Mouse (Mus musculus) neural tube, embryonic 12.5 days (tissue): ENCODE results near the gene Sipa1l3. TPM values are rescaled to one million over a fixed set of nuclear protein-coding genes. Genes with fewer than 3 reads are reported as not detected.

ENCODE experiments used
- ATAC-seq: fragments of 200-750 bp; cut with Nextera tagmentation; 2 replicates; pipeline ENCODE4 v1.8.0; 2017; ENCODE audit warnings: low read depth, mild to moderate bottlenecking, moderate TSS enrichment, moderate library complexity; ENCODE audit not compliant: low FRiP score
- H3K27ac ChIP-seq: fragments of 300-500 bp; sonication (generic); 2 replicates; pipeline ENCODE4 v1.5.1; 2016
- H3K27me3 ChIP-seq: fragments of 300-500 bp; sonication (generic); replicated peaks from 2 replicates; pipeline ENCODE4 v1.6.1; 2016; ENCODE audit warnings: mild to moderate bottlenecking
- H3K36me3 ChIP-seq: fragments of 300-500 bp; sonication (generic); 2 replicates; pipeline ENCODE4 v1.6.1; 2016; ENCODE audit warnings: mild to moderate bottlenecking
- H3K4me1 ChIP-seq: fragments of 300-500 bp; sonication (generic); 2 replicates; pipeline ENCODE4 v1.6.1; 2016
- H3K4me2 ChIP-seq: fragments of 300-500 bp; sonication (generic); replicated peaks from 2 replicates; pipeline ENCODE4 v1.6.1; 2016; ENCODE audit warnings: mild to moderate bottlenecking
- H3K4me3 ChIP-seq: fragments of 300-500 bp; sonication (generic); 2 replicates; pipeline ENCODE4 v1.5.1; 2016
- H3K9ac ChIP-seq: fragments of 300-500 bp; sonication (generic); 2 replicates; pipeline ENCODE4 v1.6.1; 2016; ENCODE audit warnings: mild to moderate bottlenecking
- H3K9me3 ChIP-seq: fragments of 300-500 bp; sonication (generic); 2 replicates; pipeline ENCODE4 v1.6.1; 2016; ENCODE audit warnings: mild to moderate bottlenecking
- WGBS: fragments of 180-500 bp; shearing (Covaris S2); methylation state at CpG from one replicate; pipeline ENCODE4 v1.1.7; 2016; 5-methylcytosine and 5-hydroxymethylcytosine counted together
- polyA plus RNA-seq: library from polyadenylated mRNA; unstranded; fragments of >200 nt; fragmentation: Nextera tagmentation; extraction: Ambion mirVana; gene quantifications from 2 replicates; pipeline ENCODE4 v1.2.1, GENCODE M21; 2016

Sipa1l3 gene
- polyA plus RNA-seq, 1 experiment from 2014 or later, result 10.8 TPM

DNA sequence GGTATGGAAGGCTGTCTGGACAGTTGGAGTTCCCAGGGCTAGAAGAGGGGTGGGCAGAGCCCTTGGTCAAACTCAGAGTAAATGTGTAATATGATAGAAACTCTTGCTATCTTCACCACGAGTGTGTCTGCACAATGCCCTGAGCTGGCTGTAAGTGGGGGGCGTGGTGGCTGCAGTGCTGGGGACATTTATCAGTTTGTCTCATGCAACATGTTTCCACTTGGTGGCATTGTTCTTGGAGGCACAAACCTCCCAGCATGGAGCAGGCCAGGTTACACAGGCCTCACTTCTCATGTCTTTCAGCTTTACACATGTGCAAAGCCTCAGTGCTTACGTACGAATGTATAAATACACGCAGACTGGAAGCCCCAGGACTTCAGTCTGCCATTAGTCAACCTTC is 146.3 kb downstream of the Sipa1l3 start:
- Histone ChIP-seq H3K27ac (no peak overlapping the region), H3K9me3 (no peaks in the 10 kb centered on the region), H3K9ac (no peak overlapping the region), H3K4me2 (no peak overlapping the region), H3K27me3 (no peaks in the 10 kb centered on the region), H3K36me3 (peaks cover 15% of the 10 kb centered on the region), H3K4me3 (no peak overlapping the region), H3K4me1 (peaks cover 7% of the 10 kb centered on the region; the same call in 1 of the 2 replicates)
- no peak for ATAC-seq
- WGBS, result 89% methylated on average over 5 of the region's 5 CpGs

- H3K4me1 ChIP-seq, result peaks cover 7% of the 10 kb centered on the region; the same call in 1 of the 2 replicates
- ATAC-seq, result no peak
- no peak overlapping the region for H3K27ac ChIP-seq
- peaks cover 12% of the 10 kb centered on the region for H3K36me3 ChIP-seq
- H3K4me2 ChIP-seq, result no peak overlapping the region
- H3K9ac ChIP-seq, result no peak overlapping the region
- H3K9me3 ChIP-seq, result no peaks in the 10 kb centered on the region
- 78% methylated on average over 6 of the region's 6 CpGs for WGBS
- no peak overlapping the region for H3K4me3 ChIP-seq
- H3K27me3 ChIP-seq, result no peaks in the 10 kb centered on the region
Measured at GRCm38 (mm10) chr7:29370031-29370430, 148.4 kb downstream of the Sipa1l3 start.

- Histone ChIP-seq H3K9ac (peak overlapping the region; percentile 39; the same call in 1 of the 2 replicates), H3K27ac (peak overlapping the region; percentile 28; the same call in 1 of the 2 replicates), H3K9me3 (no peaks in the 10 kb centered on the region), H3K4me3 (no peak overlapping the region), H3K36me3 (peaks cover 12% of the 10 kb centered on the region), H3K4me2 (peak overlapping the region; percentile 14), H3K4me1 (peaks cover 7% of the 10 kb centered on the region; the same call in 1 of the 2 replicates), H3K27me3 (no peaks in the 10 kb centered on the region)
- 50% methylated on average over 5 of the region's 5 CpGs for WGBS
- no peak; the same call in 1 of the 2 replicates for ATAC-seq
Measured at GRCm38 (mm10) chr7:29368004-29368320, 150.5 kb downstream of the Sipa1l3 start.

GRCm38 (mm10) chr7:29367166-29368003 is 151.1 kb downstream of the Sipa1l3 start:
- H3K4me1 ChIP-seq, result peaks cover 7% of the 10 kb centered on the region; the same call in 1 of the 2 replicates
- 82% methylated on average over 13 of the region's 13 CpGs for WGBS
- H3K9me3 ChIP-seq, result no peaks in the 10 kb centered on the region
- ATAC-seq, result peak; percentile 86
- H3K27me3 ChIP-seq, result no peaks in the 10 kb centered on the region
- H3K27ac ChIP-seq, result peak overlapping the region; percentile 50; the same call in 1 of the 2 replicates
- no peak overlapping the region for H3K4me3 ChIP-seq
- 0 out of 2 replicates have a peak overlapping the region, but pooled peaks have one; percentile 5 for H3K9ac ChIP-seq
- H3K36me3 ChIP-seq, result peaks cover 12% of the 10 kb centered on the region
- H3K4me2 ChIP-seq, result no peak overlapping the region; the same call in 1 of the 2 replicates

GRCm38 (mm10) chr7:29364052-29364451 is 154.4 kb downstream of the Sipa1l3 start:
- no peak overlapping the region for H3K4me3 ChIP-seq
- peaks cover 9% of the 10 kb centered on the region for H3K36me3 ChIP-seq
- no peak overlapping the region for H3K4me2 ChIP-seq
- H3K27me3 ChIP-seq, result no peaks in the 10 kb centered on the region
- peak; percentile 35; the same call in 1 of the 2 replicates for ATAC-seq
- H3K27ac ChIP-seq, result no peak overlapping the region
- no peaks in the 10 kb centered on the region for H3K9me3 ChIP-seq
- 26% methylated on average over 4 of the region's 4 CpGs for WGBS
- peaks cover 7% of the 10 kb centered on the region; the same call in 1 of the 2 replicates for H3K4me1 ChIP-seq
- no peak overlapping the region for H3K9ac ChIP-seq

DNA sequence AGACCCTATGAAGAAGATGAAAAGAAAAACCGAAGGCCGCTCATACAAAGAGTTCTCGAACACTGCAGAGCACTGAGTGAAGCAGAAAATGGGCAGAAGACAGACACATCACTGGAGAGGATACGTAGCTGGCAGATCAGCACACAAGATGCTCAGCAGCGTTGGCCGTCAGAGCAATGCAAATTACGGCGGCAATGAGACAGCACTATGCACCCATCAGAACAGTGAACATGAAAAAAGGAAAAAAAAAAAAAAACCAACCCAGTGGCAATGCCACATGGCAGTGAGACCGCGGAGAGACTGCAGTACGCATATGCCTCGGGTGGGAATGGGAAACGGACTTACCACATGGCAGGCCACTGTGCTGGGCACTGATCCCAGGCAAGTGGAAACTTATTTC is 156.9 kb downstream of the Sipa1l3 start:
- WGBS, result 99% methylated on average over 13 of the region's 13 CpGs
- no peaks in the 10 kb centered on the region for H3K27me3 ChIP-seq
- H3K27ac ChIP-seq, result no peak overlapping the region
- H3K9ac ChIP-seq, result no peak overlapping the region
- H3K36me3 ChIP-seq, result peaks cover 16% of the 10 kb centered on the region
- no peak overlapping the region for H3K4me3 ChIP-seq
- H3K9me3 ChIP-seq, result no peaks in the 10 kb centered on the region
- H3K4me2 ChIP-seq, result no peak overlapping the region
- no peaks in the 10 kb centered on the region for H3K4me1 ChIP-seq
- no peak for ATAC-seq

- H3K4me1 ChIP-seq, result no peaks in the 10 kb centered on the region
- peaks cover 30% of the 10 kb centered on the region for H3K36me3 ChIP-seq
- no peak overlapping the region for H3K4me2 ChIP-seq
- H3K9me3 ChIP-seq, result no peaks in the 10 kb centered on the region
- no peaks in the 10 kb centered on the region for H3K27me3 ChIP-seq
- WGBS, result 93% methylated on average over 8 of the region's 8 CpGs
- H3K4me3 ChIP-seq, result no peak overlapping the region
- no peak overlapping the region for H3K27ac ChIP-seq
- H3K9ac ChIP-seq, result no peak overlapping the region
- no peak for ATAC-seq
Measured at GRCm38 (mm10) chr7:29355406-29355805, 163.0 kb downstream of the Sipa1l3 start.

- no peak overlapping the region for H3K4me3 ChIP-seq
- WGBS, result 87% methylated on average over 8 of the region's 8 CpGs
- H3K9me3 ChIP-seq, result no peaks in the 10 kb centered on the region
- H3K9ac ChIP-seq, result no peak overlapping the region
- no peak for ATAC-seq
- H3K27me3 ChIP-seq, result no peaks in the 10 kb centered on the region
- peaks cover 31% of the 10 kb centered on the region for H3K36me3 ChIP-seq
- H3K27ac ChIP-seq, result no peak overlapping the region
- H3K4me1 ChIP-seq, result no peaks in the 10 kb centered on the region
- no peak overlapping the region for H3K4me2 ChIP-seq
Measured at GRCm38 (mm10) chr7:29354161-29354560, 164.3 kb downstream of the Sipa1l3 start.

DNA sequence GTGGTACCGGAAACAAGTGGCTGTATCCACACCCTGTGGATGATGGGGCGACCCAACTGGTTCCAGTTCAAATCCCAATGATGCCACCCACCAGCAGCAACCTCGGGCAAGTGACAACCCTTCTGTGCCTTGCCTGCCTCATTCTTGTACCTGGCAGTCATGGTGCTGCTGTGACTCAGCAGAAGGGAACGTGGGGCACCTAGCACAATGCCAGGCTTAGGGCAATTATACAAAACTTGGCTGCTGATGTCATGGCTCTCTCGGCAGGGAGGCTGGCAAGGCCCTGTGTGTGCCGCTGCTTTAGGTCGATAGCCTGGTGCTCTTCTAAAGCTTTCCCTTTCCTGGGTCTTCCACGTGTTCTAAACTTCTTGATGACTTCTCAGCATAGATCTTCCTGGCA is 166.2 kb downstream of the Sipa1l3 start:
- no peak overlapping the region for H3K4me3 ChIP-seq
- H3K36me3 ChIP-seq, result peaks cover 43% of the 10 kb centered on the region
- no peaks in the 10 kb centered on the region for H3K4me1 ChIP-seq
- H3K9me3 ChIP-seq, result no peaks in the 10 kb centered on the region
- 89% methylated on average over 8 of the region's 8 CpGs for WGBS
- H3K9ac ChIP-seq, result no peak overlapping the region
- no peak overlapping the region for H3K4me2 ChIP-seq
- ATAC-seq, result no peak
- H3K27me3 ChIP-seq, result no peaks in the 10 kb centered on the region
- no peak overlapping the region for H3K27ac ChIP-seq

DNA sequence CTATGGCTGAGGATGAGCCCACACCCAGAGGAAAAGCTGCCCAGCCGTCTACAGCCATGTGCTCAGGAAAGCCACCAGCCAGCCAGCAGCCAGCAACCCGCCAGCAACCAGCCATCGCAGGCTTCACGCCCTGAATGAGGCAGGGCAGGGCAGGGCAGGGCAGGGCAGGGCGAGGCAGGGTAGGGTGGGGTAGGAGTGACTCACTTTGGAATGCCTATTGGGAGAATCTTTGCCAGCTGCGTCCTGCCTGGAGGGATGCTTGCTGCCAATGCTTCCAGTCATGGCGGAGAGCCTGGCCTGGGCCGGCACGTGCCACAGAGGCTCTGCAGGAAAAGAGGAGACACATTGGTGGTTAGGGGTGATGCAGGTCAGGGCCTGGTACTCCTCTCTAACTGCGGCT is 168.0 kb downstream of the Sipa1l3 start:
- Histone ChIP-seq H3K36me3 (peaks cover 38% of the 10 kb centered on the region), H3K4me1 (no peaks in the 10 kb centered on the region), H3K4me3 (no peak overlapping the region), H3K27me3 (no peaks in the 10 kb centered on the region), H3K27ac (no peak overlapping the region), H3K9me3 (no peaks in the 10 kb centered on the region), H3K9ac (no peak overlapping the region), H3K4me2 (no peak overlapping the region)
- ATAC-seq, result no peak
- 85% methylated on average over 10 of the region's 10 CpGs for WGBS

DNA sequence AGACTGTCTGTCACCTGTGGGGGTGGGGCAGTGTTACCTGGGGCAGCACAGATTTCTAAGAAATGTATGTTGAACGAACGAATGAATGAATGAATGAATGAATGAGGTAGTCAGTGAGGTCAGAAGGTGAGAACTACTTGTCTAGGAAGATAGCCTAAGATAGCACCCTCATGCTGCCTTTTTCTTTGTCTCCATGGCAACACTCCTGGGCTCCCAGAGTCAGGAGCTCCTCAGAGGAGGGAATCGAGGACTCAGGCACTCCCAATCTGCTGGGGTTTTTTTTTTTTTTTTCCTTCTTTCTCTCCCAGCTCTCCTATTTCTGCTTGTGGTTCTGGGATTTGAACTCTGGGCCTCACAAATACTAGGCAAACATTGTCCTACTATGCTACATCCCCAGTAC is 172.2 kb downstream of the Sipa1l3 start:
- Histone ChIP-seq H3K36me3 (peaks cover 26% of the 10 kb centered on the region), H3K27ac (no peak overlapping the region), H3K4me3 (no peak overlapping the region), H3K4me2 (no peak overlapping the region), H3K9ac (no peak overlapping the region), H3K4me1 (no peaks in the 10 kb centered on the region; the same call in 1 of the 2 replicates), H3K27me3 (no peaks in the 10 kb centered on the region), H3K9me3 (no peaks in the 10 kb centered on the region)
- ATAC-seq, result no peak
- 71% methylated on average over 3 of the region's 3 CpGs for WGBS

- Histone ChIP-seq H3K4me2 (no peak overlapping the region), H3K4me1 (no peaks in the 10 kb centered on the region; the same call in 1 of the 2 replicates), H3K4me3 (no peak overlapping the region), H3K27ac (no peak overlapping the region), H3K9ac (no peak overlapping the region), H3K27me3 (no peaks in the 10 kb centered on the region), H3K9me3 (no peaks in the 10 kb centered on the region), H3K36me3 (peaks cover 20% of the 10 kb centered on the region)
- WGBS, result 68% methylated on average over 4 of the region's 4 CpGs
- no peak for ATAC-seq
Measured at GRCm38 (mm10) chr7:29345534-29345933, 172.9 kb downstream of the Sipa1l3 start.
